Mouse (Mus musculus) embryonic facial prominence, embryonic 14.5 days (tissue): ENCODE results near the gene Adamts3. TPM values are rescaled to one million over a fixed set of nuclear protein-coding genes. Genes with fewer than 3 reads are reported as not detected.

Source experiments
- ATAC-seq: fragments of 200-750 bp; cut with Nextera tagmentation; 2 replicates; pipeline ENCODE4 v1.8.0; 2017; ENCODE audit warnings: low read depth, moderate number of reproducible peaks, moderate TSS enrichment
- DNase-seq: peaks from one replicate; pipeline ENCODE4 v3.0.0-alpha.2; 2015; ENCODE audit warnings: low spot score
- H3K27ac ChIP-seq: fragments of 300-500 bp; sonication (generic); replicated peaks from 2 replicates; pipeline ENCODE4 v1.5.1; 2014; ENCODE audit warnings: low read depth, mild to moderate bottlenecking, low read length, moderate library complexity
- H3K27me3 ChIP-seq: fragments of 300-500 bp; sonication (generic); replicated peaks from 2 replicates; pipeline ENCODE4 v1.6.1; 2014; ENCODE audit warnings: low read length; ENCODE audit not compliant: control insufficient read depth, insufficient read depth
- H3K36me3 ChIP-seq: fragments of 300-500 bp; sonication (generic); 2 replicates; pipeline ENCODE4 v1.6.1; 2014; ENCODE audit warnings: low read length, mixed read lengths; ENCODE audit not compliant: control insufficient read depth, insufficient read depth
- H3K4me1 ChIP-seq: fragments of 300-500 bp; sonication (generic); 2 replicates; pipeline ENCODE4 v1.6.1; 2014; ENCODE audit warnings: antibody characterized with exemption, low read length; ENCODE audit not compliant: control insufficient read depth, insufficient read depth
- H3K4me2 ChIP-seq: fragments of 300-500 bp; sonication (generic); 2 replicates; pipeline ENCODE4 v1.6.1; 2014; ENCODE audit warnings: low read depth, mild to moderate bottlenecking, low read length, moderate library complexity, mixed read lengths
- H3K4me3 ChIP-seq: fragments of 300-500 bp; sonication (generic); 2 replicates; pipeline ENCODE4 v1.5.1; 2014; ENCODE audit warnings: low read depth, mild to moderate bottlenecking, low read length
- H3K9ac ChIP-seq: fragments of 300-500 bp; sonication (generic); 2 replicates; pipeline ENCODE4 v1.6.1; 2014; ENCODE audit warnings: low read depth, mild to moderate bottlenecking, low read length, moderate library complexity, mixed read lengths
- H3K9me3 ChIP-seq: fragments of 300-500 bp; sonication (generic); 2 replicates; pipeline ENCODE4 v1.6.1; 2016; ENCODE audit warnings: low read length; ENCODE audit not compliant: control insufficient read depth
- WGBS: fragments of 180-500 bp; shearing (Covaris S2); extraction: QIAGEN DNeasy Blood & Tissue Kit; methylation state at CpG from one replicate; pipeline ENCODE4 v1.1.7; 2014; 5-methylcytosine and 5-hydroxymethylcytosine counted together
- polyA plus RNA-seq: library from polyadenylated mRNA; unstranded; fragments of >200 nt; fragmentation: Nextera tagmentation; extraction: Ambion mirVana; gene quantifications from 2 replicates; pipeline ENCODE4 v1.2.1, GENCODE M21; 2014

Gene Adamts3
- polyA plus RNA-seq, 1 experiment from 2014 or later: 6.5 TPM

- Histone ChIP-seq H3K4me3 (no peak overlapping the region), H3K4me1 (no peaks in the 10 kb centered on the region), H3K27me3 (no peaks in the 10 kb centered on the region), H3K4me2 (no peak overlapping the region), H3K27ac (no peak overlapping the region), H3K9ac (no peak overlapping the region), H3K36me3 (no peaks in the 10 kb centered on the region), H3K9me3 (no peaks in the 10 kb centered on the region)
- ATAC-seq (no peak), DNase-seq (no peak)
- WGBS: 42% methylated on average over 2 of the region's 2 CpGs
Observed at GRCm38 (mm10) chr5:89714552-89714951, 168.6 kb downstream of the Adamts3 start.

GRCm38 (mm10) chr5:89711116-89711859 lies 171.8 kb downstream of the Adamts3 start:
- Histone ChIP-seq H3K4me3 (no peak overlapping the region), H3K9me3 (no peaks in the 10 kb centered on the region), H3K9ac (no peak overlapping the region), H3K4me1 (no peaks in the 10 kb centered on the region), H3K27ac (no peak overlapping the region), H3K4me2 (no peak overlapping the region), H3K27me3 (no peaks in the 10 kb centered on the region), H3K36me3 (0 out of 2 replicates have a peak, but pooled peaks cover 7% of the 10 kb centered on the region)
- WGBS: 69% methylated on average over 7 of the region's 7 CpGs
- DNase-seq: peak; percentile 70
- peak; percentile 83 for ATAC-seq

- Histone ChIP-seq H3K4me3 (no peak overlapping the region), H3K27ac (no peak overlapping the region), H3K27me3 (no peaks in the 10 kb centered on the region), H3K36me3 (0 out of 2 replicates have a peak, but pooled peaks cover 7% of the 10 kb centered on the region), H3K4me2 (no peak overlapping the region), H3K4me1 (no peaks in the 10 kb centered on the region), H3K9me3 (peaks cover 10% of the 10 kb centered on the region; the same call in 1 of the 2 replicates), H3K9ac (no peak overlapping the region)
- ATAC-seq: no peak
- WGBS: 64% methylated on average over 4 of the region's 4 CpGs
- DNase-seq: no peak
Observed at GRCm38 (mm10) chr5:89709459-89709858, 173.7 kb downstream of the Adamts3 start.

GRCm38 (mm10) chr5:89704264-89704663 lies 178.9 kb downstream of the Adamts3 start:
- H3K4me1 ChIP-seq: no peaks in the 10 kb centered on the region; the same call in 1 of the 2 replicates
- H3K27me3 ChIP-seq: no peaks in the 10 kb centered on the region
- H3K9ac ChIP-seq: no peak overlapping the region
- WGBS: 9% methylated on average over 1 of the region's 1 CpGs
- H3K9me3 ChIP-seq: peaks cover 10% of the 10 kb centered on the region; the same call in 1 of the 2 replicates
- DNase-seq (peak; percentile 92), ATAC-seq (peak; percentile 53; the same call in 1 of the 2 replicates)
- H3K4me3 ChIP-seq: no peak overlapping the region
- 0 out of 2 replicates have a peak, but pooled peaks cover 7% of the 10 kb centered on the region for H3K36me3 ChIP-seq
- no peak overlapping the region for H3K27ac ChIP-seq
- no peak overlapping the region for H3K4me2 ChIP-seq

- Histone ChIP-seq H3K9me3 (peaks cover 10% of the 10 kb centered on the region; the same call in 1 of the 2 replicates), H3K9ac (no peak overlapping the region), H3K4me3 (no peak overlapping the region), H3K27me3 (no peaks in the 10 kb centered on the region), H3K36me3 (no peaks in the 10 kb centered on the region), H3K4me2 (no peak overlapping the region), H3K27ac (no peak overlapping the region), H3K4me1 (no peaks in the 10 kb centered on the region; the same call in 1 of the 2 replicates)
- ATAC-seq (peak; percentile 89), DNase-seq (peak; percentile 87)
- 57% methylated on average over 9 of the region's 9 CpGs for WGBS
Observed at GRCm38 (mm10) chr5:89701241-89702007, 181.7 kb downstream of the Adamts3 start.

DNA sequence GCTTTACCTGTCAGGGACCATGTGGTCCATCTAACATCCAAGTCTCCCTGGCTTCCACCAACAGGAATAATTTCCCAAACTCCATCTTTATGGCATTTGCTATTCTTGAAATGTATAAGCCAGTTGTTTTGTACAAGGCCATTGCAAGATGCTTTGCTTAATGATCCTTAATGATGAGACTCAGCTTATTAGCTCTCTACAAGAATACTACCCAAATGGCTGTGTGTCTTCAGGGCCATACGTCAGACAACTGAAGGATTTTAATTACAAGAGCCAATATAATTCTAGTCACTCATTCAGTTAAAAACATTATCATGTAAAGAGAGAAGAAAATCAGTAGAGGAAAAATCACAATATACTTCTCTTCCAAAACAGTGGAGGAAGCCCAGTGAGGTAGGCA lies 195.3 kb downstream of the Adamts3 start:
- no peak for ATAC-seq
- Histone ChIP-seq H3K4me1 (no peaks in the 10 kb centered on the region), H3K36me3 (no peaks in the 10 kb centered on the region), H3K9ac (no peak overlapping the region), H3K27ac (no peak overlapping the region), H3K4me2 (no peak overlapping the region), H3K4me3 (no peak overlapping the region), H3K27me3 (no peaks in the 10 kb centered on the region), H3K9me3 (no peaks in the 10 kb centered on the region)
- WGBS: 88% methylated on average over 1 of the region's 1 CpGs
- DNase-seq: no peak

DNA sequence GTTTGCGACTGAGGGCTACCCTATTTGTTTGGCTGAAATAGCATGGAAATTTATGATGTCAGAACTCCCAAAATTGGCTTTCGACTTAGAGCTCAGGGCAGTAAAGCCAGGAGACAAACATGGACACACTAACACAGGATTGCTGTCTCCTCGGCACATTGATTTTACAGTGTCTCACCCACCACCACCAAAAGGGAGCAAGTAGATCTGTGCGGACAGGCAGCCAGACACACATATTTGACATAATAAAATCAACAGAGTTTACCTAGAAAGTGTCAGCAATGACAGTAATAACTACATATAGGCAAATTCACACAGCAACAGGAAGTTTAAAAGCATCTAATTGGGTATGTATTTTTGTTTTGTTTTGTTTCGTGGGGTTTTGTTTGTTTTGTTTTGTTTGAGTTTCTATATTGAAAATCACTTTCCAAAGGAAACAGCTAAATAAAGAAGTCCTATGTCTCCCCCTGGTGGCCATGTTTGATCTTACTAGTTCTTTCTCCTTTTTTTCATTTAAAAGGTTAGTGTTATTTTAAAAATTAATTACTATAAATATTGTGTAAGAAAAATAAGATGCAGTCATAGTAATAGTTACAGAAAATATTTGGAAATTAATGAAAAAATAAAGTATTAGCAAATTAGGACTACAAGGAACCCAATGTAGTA lies 203.1 kb downstream of the Adamts3 start:
- Histone ChIP-seq H3K9me3 (no peaks in the 10 kb centered on the region), H3K27ac (no peak overlapping the region), H3K4me1 (no peaks in the 10 kb centered on the region), H3K4me2 (no peak overlapping the region; the same call in 1 of the 2 replicates), H3K36me3 (no peaks in the 10 kb centered on the region), H3K9ac (no peak overlapping the region), H3K27me3 (no peaks in the 10 kb centered on the region), H3K4me3 (no peak overlapping the region)
- no peak for ATAC-seq
- WGBS: 64% methylated on average over 5 of the region's 5 CpGs
- peak; percentile 81 for DNase-seq

GRCm38 (mm10) chr5:89678148-89678547 lies 205.0 kb downstream of the Adamts3 start:
- WGBS: 88% methylated on average over 4 of the region's 4 CpGs
- Histone ChIP-seq H3K27ac (no peak overlapping the region), H3K4me1 (no peaks in the 10 kb centered on the region), H3K4me3 (no peak overlapping the region), H3K9me3 (no peaks in the 10 kb centered on the region), H3K9ac (no peak overlapping the region), H3K36me3 (no peaks in the 10 kb centered on the region), H3K4me2 (no peak overlapping the region), H3K27me3 (no peaks in the 10 kb centered on the region)
- ATAC-seq: no peak
- no peak for DNase-seq
